Mouse (Mus musculus) intestine, embryonic 14.5 days (tissue): ENCODE results near the gene Abcg4. TPM values are rescaled to one million over a fixed set of nuclear protein-coding genes. Genes with fewer than 3 reads are reported as not detected.

Source experiments
- ATAC-seq: fragments of 200-750 bp; cut with Nextera tagmentation; replicated peaks from 2 replicates; pipeline ENCODE4 v1.8.0; 2017; ENCODE audit warnings: low read depth, moderate number of reproducible peaks, moderate TSS enrichment, moderate library complexity; ENCODE audit not compliant: low FRiP score, low TSS enrichment
- DNase-seq: peaks from one replicate; pipeline ENCODE4 v3.0.0-alpha.2; 2018; ENCODE audit warnings: low spot score
- H3K27ac ChIP-seq: fragments of 300-500 bp; sonication (generic); 2 replicates; pipeline ENCODE4 v1.5.1; 2014; ENCODE audit warnings: low read depth, mild to moderate bottlenecking, control low read depth
- H3K27me3 ChIP-seq: fragments of 300-500 bp; sonication (generic); replicated peaks from 2 replicates; pipeline ENCODE4 v1.6.1; 2014; ENCODE audit warnings: low read length, control low read depth; ENCODE audit not compliant: control insufficient read depth, insufficient read depth
- H3K36me3 ChIP-seq: fragments of 300-500 bp; sonication (generic); 2 replicates; pipeline ENCODE4 v1.6.1; 2014; ENCODE audit warnings: low read length, control low read depth; ENCODE audit not compliant: control insufficient read depth, insufficient read depth
- H3K4me1 ChIP-seq: fragments of 300-500 bp; sonication (generic); replicated peaks from 2 replicates; pipeline ENCODE4 v1.6.1; 2014; ENCODE audit warnings: low read length, control low read depth, mixed read lengths; ENCODE audit not compliant: control insufficient read depth, insufficient read depth
- H3K4me2 ChIP-seq: fragments of 300-500 bp; sonication (generic); 2 replicates; pipeline ENCODE4 v1.6.1; 2014; ENCODE audit warnings: low read length
- H3K4me3 ChIP-seq: fragments of 300-500 bp; sonication (generic); 2 replicates; pipeline ENCODE4 v1.5.1; 2014; ENCODE audit warnings: low read depth, low read length, control low read depth, mixed read lengths
- H3K9ac ChIP-seq: fragments of 300-500 bp; sonication (generic); 2 replicates; pipeline ENCODE4 v1.6.1; 2014; ENCODE audit warnings: mild to moderate bottlenecking, low read length
- H3K9me3 ChIP-seq: fragments of 300-500 bp; sonication (generic); 2 replicates; pipeline ENCODE4 v1.6.1; 2016; ENCODE audit warnings: low read length, control low read depth; ENCODE audit not compliant: control insufficient read depth
- WGBS: fragments of 180-500 bp; shearing (Covaris S2); extraction: QIAGEN DNeasy Blood & Tissue Kit; methylation state at CpG from one replicate; pipeline ENCODE4 v1.1.7; 2014; 5-methylcytosine and 5-hydroxymethylcytosine counted together
- polyA plus RNA-seq: library from polyadenylated mRNA; unstranded; fragments of >200 nt; fragmentation: Nextera tagmentation; extraction: Ambion mirVana; gene quantifications from 2 replicates; pipeline ENCODE4 v1.2.1, GENCODE M21; 2014

Gene Abcg4
- polyA plus RNA-seq, 1 experiment from 2014 or later: 3.6 TPM

DNA sequence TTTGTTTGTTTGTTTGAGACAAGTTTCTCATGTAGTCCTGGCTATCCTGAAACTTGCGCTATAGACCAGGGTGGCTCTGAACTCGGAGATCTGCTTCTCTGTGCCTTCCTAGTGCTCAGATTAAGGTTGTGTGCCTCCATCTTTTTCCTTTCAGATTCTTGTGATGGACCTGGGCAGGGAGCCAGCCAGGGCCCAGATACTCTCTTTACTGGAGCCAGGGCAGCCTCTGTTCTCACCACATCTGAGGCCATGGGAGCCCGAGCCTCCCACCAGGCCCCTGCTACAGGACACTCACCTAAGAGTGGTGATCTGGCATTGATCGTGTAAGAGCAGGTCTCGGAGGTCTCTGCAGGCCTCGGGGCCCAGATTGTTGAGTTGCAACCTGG is 33.3 kb downstream of the Abcg4 start:
- H3K9me3 ChIP-seq: no peaks in the 10 kb centered on the region
- no peak overlapping the region for H3K9ac ChIP-seq
- ATAC-seq (no peak), DNase-seq (no peak)
- H3K4me2 ChIP-seq: no peak overlapping the region
- no peaks in the 10 kb centered on the region for H3K36me3 ChIP-seq
- H3K27ac ChIP-seq: no peak overlapping the region
- H3K4me1 ChIP-seq: peaks cover 8% of the 10 kb centered on the region; the same call in 1 of the 2 replicates
- WGBS: 60% methylated on average over 6 of the region's 6 CpGs
- no peak overlapping the region for H3K4me3 ChIP-seq
- H3K27me3 ChIP-seq: no peaks in the 10 kb centered on the region

DNA sequence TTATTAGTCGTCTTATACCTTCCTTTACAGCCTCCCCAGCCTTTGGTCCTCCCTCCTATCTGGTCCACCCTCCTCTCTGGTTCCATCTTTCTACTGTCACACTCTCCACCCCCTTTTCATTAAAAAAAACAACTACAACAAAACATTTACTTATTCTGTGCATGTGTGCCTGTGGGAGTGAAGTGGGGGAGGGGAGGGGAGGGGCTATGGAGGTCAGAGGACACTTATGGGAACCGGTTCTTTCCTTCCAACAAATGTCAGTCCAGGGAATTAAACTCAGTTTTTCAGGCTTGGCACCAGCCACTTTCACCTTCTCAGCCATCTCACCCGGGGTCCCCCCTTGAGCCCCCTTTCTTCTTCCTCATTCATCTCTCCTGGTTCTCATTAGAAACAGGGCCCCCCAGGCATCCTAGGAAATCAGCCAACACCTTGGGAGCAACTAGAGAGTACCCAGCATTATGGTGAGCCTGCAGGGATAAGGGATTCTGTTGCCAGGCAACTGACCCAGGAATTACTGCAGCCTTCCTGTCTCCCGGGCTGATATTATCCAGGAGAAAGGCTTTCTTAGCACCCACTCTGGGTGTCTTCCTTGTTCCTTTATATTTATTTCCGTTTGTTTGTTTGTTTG is 33.8 kb downstream of the Abcg4 start:
- no peak for ATAC-seq
- no peaks in the 10 kb centered on the region for H3K27me3 ChIP-seq
- no peaks in the 10 kb centered on the region for H3K9me3 ChIP-seq
- no peak overlapping the region for H3K4me3 ChIP-seq
- H3K9ac ChIP-seq: no peak overlapping the region
- H3K4me2 ChIP-seq: no peak overlapping the region
- no peak overlapping the region for H3K27ac ChIP-seq
- H3K36me3 ChIP-seq: no peaks in the 10 kb centered on the region
- H3K4me1 ChIP-seq: peaks cover 8% of the 10 kb centered on the region; the same call in 1 of the 2 replicates
- WGBS: 11% methylated on average over 5 of the region's 5 CpGs
- DNase-seq: no peak

DNA sequence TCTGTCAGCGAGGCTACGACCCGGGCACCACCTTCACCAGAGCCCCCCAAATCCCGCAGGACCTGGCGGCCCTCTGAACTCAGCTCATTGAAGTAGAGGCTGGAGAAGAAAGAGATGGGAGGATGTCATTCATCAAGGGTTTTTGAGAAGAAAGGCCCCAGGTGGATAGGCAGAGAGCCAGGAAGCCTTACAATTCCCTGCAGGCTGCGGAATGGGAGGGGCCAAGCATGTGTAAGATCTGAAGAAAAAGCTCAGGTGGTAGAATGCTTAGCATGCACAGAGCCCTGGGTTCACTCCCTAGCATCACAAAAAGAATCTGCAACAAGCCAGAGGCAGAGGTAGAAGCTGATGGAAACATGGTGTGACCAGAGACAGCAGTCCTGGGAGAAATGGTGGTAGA is 35.0 kb downstream of the Abcg4 start:
- Histone ChIP-seq H3K4me3 (no peak overlapping the region), H3K36me3 (no peaks in the 10 kb centered on the region), H3K4me1 (peaks cover 8% of the 10 kb centered on the region; the same call in 1 of the 2 replicates), H3K4me2 (no peak overlapping the region), H3K9me3 (no peaks in the 10 kb centered on the region), H3K27me3 (no peaks in the 10 kb centered on the region), H3K27ac (no peak overlapping the region), H3K9ac (no peak overlapping the region)
- 75% methylated on average over 6 of the region's 6 CpGs for WGBS
- DNase-seq: no peak
- no peak for ATAC-seq

DNA sequence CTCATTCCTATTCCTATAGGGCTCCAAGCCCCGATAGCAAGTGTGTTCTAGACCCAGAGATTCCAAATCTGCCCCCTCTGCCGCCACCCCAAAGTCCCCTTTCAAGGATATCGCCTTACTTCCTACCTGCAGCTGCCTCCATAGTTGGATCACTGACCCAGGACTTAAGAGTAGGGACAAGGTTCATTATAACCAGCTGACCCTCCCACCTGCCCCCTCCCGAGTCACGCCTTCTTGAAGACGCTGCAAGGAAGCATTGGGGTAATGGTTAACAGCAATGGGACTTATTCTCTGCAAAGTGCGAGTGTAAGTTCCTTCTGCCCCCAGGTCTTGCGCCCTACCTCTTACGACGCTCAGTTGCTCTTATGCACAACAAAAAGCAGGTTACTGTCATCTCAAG is 37.1 kb downstream of the Abcg4 start, which contains the start of gene Pdzd3:
Gene Pdzd3, minus strand, starts transcription at position 158 of the 400 bp plus-strand sequence.
- Histone ChIP-seq H3K4me1 (peaks cover 8% of the 10 kb centered on the region; the same call in 1 of the 2 replicates), H3K4me2 (no peak within 1 kb of the TSS), H3K9me3 (no peaks in the 10 kb centered on the region), H3K9ac (no peak within 1 kb of the TSS), H3K36me3 (no peaks in the 10 kb centered on the region), H3K27ac (no peak within 1 kb of the TSS), H3K4me3 (no peak within 1 kb of the TSS), H3K27me3 (no peaks in the 10 kb centered on the region)
- 71% methylated on average over 10 of the region's 10 CpGs for WGBS
- DNase-seq: no peak
- ATAC-seq: no peak

DNA sequence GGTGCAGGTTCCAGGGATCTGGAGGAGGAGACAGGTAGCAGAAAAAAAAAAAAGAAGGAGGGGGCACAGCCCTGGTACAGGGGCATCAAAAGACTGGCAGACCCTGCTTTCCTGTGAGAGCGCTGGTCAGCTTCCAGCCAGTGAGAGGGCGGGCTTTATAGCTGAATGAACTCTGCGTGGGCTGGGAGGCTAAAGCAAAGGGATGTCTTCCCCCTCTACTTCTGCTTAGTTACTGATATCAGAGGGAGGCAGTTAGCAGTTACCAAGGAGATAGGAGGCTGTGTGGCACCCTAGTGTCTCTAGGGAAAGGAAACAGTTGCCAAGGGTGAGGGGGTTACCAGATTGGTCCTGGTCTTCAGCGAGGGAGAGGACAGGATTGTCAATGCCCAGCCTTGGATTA is 38.0 kb downstream of the Abcg4 start:
- Histone ChIP-seq H3K36me3 (no peaks in the 10 kb centered on the region), H3K27me3 (no peaks in the 10 kb centered on the region), H3K9me3 (no peaks in the 10 kb centered on the region), H3K9ac (no peak overlapping the region), H3K4me2 (no peak overlapping the region), H3K27ac (no peak overlapping the region), H3K4me3 (no peak overlapping the region), H3K4me1 (peaks cover 8% of the 10 kb centered on the region; the same call in 1 of the 2 replicates)
- 51% methylated on average over 4 of the region's 4 CpGs for WGBS
- DNase-seq: no peak
- no peak for ATAC-seq

DNA sequence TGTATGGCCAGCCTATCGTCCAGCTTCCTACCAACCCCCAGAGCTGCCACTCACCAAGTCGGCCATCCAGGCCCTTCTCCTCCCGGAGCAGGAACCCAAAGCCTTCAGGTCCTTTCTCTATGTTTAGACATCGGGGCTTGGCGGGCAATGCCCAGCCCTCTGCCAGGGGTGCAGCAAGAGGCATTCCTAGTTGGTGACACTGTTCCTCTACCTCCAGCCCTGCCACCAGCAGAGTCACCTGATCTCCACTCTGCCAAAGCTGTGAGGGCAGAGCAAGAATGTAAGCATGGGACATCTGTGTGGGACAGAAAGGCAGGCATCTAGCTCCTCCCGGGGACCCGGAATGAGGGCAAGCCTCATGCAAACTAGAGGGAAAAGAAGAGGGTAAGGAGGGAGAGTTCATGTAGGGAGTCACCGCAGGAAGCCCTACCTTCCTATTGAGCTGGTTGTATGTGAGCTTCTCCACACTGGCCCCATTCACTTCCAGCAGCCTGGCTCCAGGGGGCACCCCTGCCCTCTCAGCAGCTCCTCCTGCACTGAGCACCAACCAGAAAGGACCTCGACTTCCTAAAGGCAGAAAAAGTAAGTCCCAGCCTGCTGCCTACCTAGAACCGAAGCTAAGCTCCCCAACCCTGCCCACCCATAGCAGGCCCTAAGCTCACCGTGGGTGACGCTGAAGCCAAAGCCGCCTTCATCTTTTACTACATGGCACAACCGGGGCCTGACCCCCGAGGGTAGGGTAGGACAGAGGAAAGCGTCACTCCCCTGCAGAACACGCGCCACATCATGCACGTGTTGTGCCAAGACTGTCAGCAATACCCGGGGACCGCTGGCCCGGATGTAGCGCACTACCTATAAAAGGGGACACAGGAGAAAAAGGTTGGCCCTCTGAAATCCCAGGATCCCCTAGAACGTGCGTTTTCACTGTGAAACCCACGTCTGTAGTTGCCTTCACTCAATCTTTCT is 39.0 kb downstream of the Abcg4 start:
- no peaks in the 10 kb centered on the region for H3K9me3 ChIP-seq
- no peaks in the 10 kb centered on the region for H3K27me3 ChIP-seq
- DNase-seq (peak; percentile 73), ATAC-seq (peak; percentile 80)
- H3K4me2 ChIP-seq: no peak overlapping the region
- no peak overlapping the region for H3K9ac ChIP-seq
- H3K4me3 ChIP-seq: no peak overlapping the region
- H3K4me1 ChIP-seq: peaks cover 4% of the 10 kb centered on the region; the same call in 1 of the 2 replicates
- no peak overlapping the region for H3K27ac ChIP-seq
- WGBS: 48% methylated on average over 26 of the region's 26 CpGs
- H3K36me3 ChIP-seq: no peaks in the 10 kb centered on the region

DNA sequence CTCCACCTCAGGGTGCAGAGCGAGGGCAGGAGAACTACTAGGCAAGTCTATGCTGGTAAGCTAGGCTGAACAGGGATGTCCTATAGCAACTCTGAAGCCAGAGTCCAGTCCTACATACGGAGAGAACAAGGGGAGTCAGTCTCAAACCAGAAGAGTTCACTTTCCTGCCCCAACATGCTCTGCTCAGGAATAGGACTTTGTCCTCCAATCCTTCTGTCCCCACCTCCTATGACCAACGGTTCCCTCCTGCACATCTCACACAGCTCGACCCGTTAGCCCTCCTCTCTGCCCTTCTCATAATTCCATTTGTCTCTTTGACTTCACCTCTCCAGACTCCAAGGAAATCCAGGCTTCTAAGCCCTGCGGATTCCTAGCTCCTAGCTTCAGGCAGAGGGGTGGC is 40.5 kb downstream of the Abcg4 start:
- Histone ChIP-seq H3K4me3 (no peak overlapping the region), H3K9me3 (no peaks in the 10 kb centered on the region), H3K36me3 (no peaks in the 10 kb centered on the region), H3K4me2 (no peak overlapping the region), H3K27ac (no peak overlapping the region), H3K27me3 (no peaks in the 10 kb centered on the region), H3K9ac (no peak overlapping the region), H3K4me1 (no peaks in the 10 kb centered on the region; the same call in 1 of the 2 replicates)
- no peak for DNase-seq
- WGBS: 71% methylated on average over 6 of the region's 6 CpGs
- no peak for ATAC-seq

DNA sequence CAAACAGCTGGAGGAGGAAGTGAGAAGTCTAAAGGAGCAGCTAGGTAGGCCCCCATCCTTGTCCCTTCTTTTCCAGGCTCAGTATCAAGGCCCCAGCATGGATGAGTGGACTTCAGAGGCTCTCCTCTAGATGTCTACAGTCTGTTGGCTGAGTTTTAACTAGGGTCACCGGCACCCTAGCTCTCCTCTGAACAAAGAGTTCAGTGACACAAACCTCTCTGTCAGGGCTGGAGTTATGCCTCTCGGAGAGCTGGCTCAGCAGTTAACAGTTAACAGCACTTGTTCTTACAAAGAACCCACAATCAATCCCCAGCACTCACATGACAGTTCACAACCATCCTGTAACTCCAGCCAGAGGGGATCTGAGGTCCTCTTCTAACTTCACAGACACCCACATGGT is 44.8 kb downstream of the Abcg4 start:
- H3K9me3 ChIP-seq: no peaks in the 10 kb centered on the region
- H3K9ac ChIP-seq: no peak overlapping the region
- no peak overlapping the region for H3K27ac ChIP-seq
- no peak overlapping the region for H3K4me3 ChIP-seq
- 0 out of 2 replicates have a peak, but pooled peaks cover 3% of the 10 kb centered on the region for H3K4me1 ChIP-seq
- no peaks in the 10 kb centered on the region for H3K27me3 ChIP-seq
- no peak overlapping the region for H3K4me2 ChIP-seq
- no peak for DNase-seq
- H3K36me3 ChIP-seq: no peaks in the 10 kb centered on the region
- ATAC-seq: no peak
- WGBS: 58% methylated on average over 2 of the region's 2 CpGs
